Mouse (Mus musculus) c-Kit-positive CD71-positive TER-119-negative erythroid progenitor cells, embryonic 14.5 days (primary cell): ENCODE data around the gene Sbk2.
A peak's percentile ranks its signal among the peaks of the same experiment; 100 is the strongest.

Experiments used
- DNase-seq: peaks from one replicate; pipeline ENCODE4 v3.0.0-alpha.2; 2013; ENCODE audit warnings: low read depth

Sbk2 gene

GRCm38 (mm10) chr7:4950561-4951342 lies 13.5 kb downstream of the Sbk2 start:
- DNase-seq: no peak

- DNase-seq: no peak
Measured at GRCm38 (mm10) chr7:4948386-4948785, 15.8 kb downstream of the Sbk2 start.

- no peak for DNase-seq
Measured at GRCm38 (mm10) chr7:4947855-4948254, 16.4 kb downstream of the Sbk2 start.

GRCm38 (mm10) chr7:4943223-4943815 lies 20.9 kb downstream of the Sbk2 start:
- peak; percentile 85 for DNase-seq

- no peak for DNase-seq
Measured at GRCm38 (mm10) chr7:4942673-4943072, 21.5 kb downstream of the Sbk2 start.

GRCm38 (mm10) chr7:4940068-4940479 lies 24.1 kb downstream of the Sbk2 start:
- DNase-seq: peak; percentile 78

GRCm38 (mm10) chr7:4938456-4938855 lies 25.8 kb downstream of the Sbk2 start:
- peak; percentile 53 for DNase-seq

GRCm38 (mm10) chr7:4937392-4937791 lies 26.8 kb downstream of the Sbk2 start:
- DNase-seq: no peak

GRCm38 (mm10) chr7:4936832-4937231 lies 27.4 kb downstream of the Sbk2 start:
- DNase-seq: no peak

GRCm38 (mm10) chr7:4934160-4934914 lies 29.9 kb downstream of the Sbk2 start:
- no peak for DNase-seq

GRCm38 (mm10) chr7:4933103-4933502 lies 31.1 kb downstream of the Sbk2 start:
- DNase-seq: no peak

- no peak for DNase-seq
Measured at GRCm38 (mm10) chr7:4928323-4928722, 35.9 kb downstream of the Sbk2 start.

- no peak for DNase-seq
Measured at GRCm38 (mm10) chr7:4927711-4928110, 36.5 kb downstream of the Sbk2 start.

- DNase-seq: no peak
Measured at GRCm38 (mm10) chr7:4926849-4927248, 37.4 kb downstream of the Sbk2 start.

- DNase-seq: no peak
Measured at GRCm38 (mm10) chr7:4925441-4926381, 38.5 kb downstream of the Sbk2 start, which contains the start of gene Ssc5d. Ssc5d (plus strand) TSS chr7:4925785.

- DNase-seq: no peak
Measured at GRCm38 (mm10) chr7:4924891-4925301, 39.3 kb downstream of the Sbk2 start.

GRCm38 (mm10) chr7:4924483-4924882 lies 39.7 kb downstream of the Sbk2 start:
- no peak for DNase-seq

- no peak for DNase-seq
Measured at GRCm38 (mm10) chr7:4923586-4924364, 40.4 kb downstream of the Sbk2 start.

- DNase-seq: no peak
Measured at GRCm38 (mm10) chr7:4922931-4923565, 41.2 kb downstream of the Sbk2 start.

GRCm38 (mm10) chr7:4922508-4922907 lies 41.7 kb downstream of the Sbk2 start:
- DNase-seq: no peak
